Mouse (Mus musculus) embryonic facial prominence, embryonic 11.5 days (tissue): ENCODE results near the gene Nhlh2. TPM values are rescaled to one million over a fixed set of nuclear protein-coding genes. Genes with fewer than 3 reads are reported as not detected.

Experiments
- ATAC-seq: fragments of 200-750 bp; cut with Nextera tagmentation; replicated peaks from 2 replicates; pipeline ENCODE4 v1.8.0; 2017; ENCODE audit warnings: low read depth; ENCODE audit not compliant: insufficient number of reproducible peaks, low FRiP score, low TSS enrichment
- DNase-seq: peaks from one replicate; pipeline ENCODE4 v3.0.0-alpha.2; 2015; ENCODE audit warnings: low spot score
- H3K27ac ChIP-seq: fragments of 300-500 bp; sonication (generic); replicated peaks from 2 replicates; pipeline ENCODE4 v1.5.1; 2014; ENCODE audit warnings: mild to moderate bottlenecking, low read depth, low read length, control low read depth
- H3K27me3 ChIP-seq: fragments of 300-500 bp; sonication (generic); 2 replicates; pipeline ENCODE4 v1.6.1; 2014; ENCODE audit warnings: mild to moderate bottlenecking, low read length, moderate library complexity, mixed read lengths; ENCODE audit not compliant: control insufficient read depth, insufficient read depth
- H3K36me3 ChIP-seq: fragments of 300-500 bp; sonication (generic); replicated peaks from 2 replicates; pipeline ENCODE4 v1.6.1; 2014; ENCODE audit warnings: low read depth, mild to moderate bottlenecking, low read length, moderate library complexity, mixed read lengths; ENCODE audit not compliant: control insufficient read depth, insufficient read depth
- H3K4me1 ChIP-seq: fragments of 300-500 bp; sonication (generic); 2 replicates; pipeline ENCODE4 v1.6.1; 2014; ENCODE audit warnings: low read length, mixed read lengths; ENCODE audit not compliant: control insufficient read depth, insufficient read depth
- H3K4me2 ChIP-seq: fragments of 300-500 bp; sonication (generic); 2 replicates; pipeline ENCODE4 v1.6.1; 2014; ENCODE audit warnings: low read depth, mild to moderate bottlenecking, control low read depth, low read length, moderate library complexity
- H3K4me3 ChIP-seq: fragments of 300-500 bp; sonication (generic); 2 replicates; pipeline ENCODE4 v1.5.1; 2014; ENCODE audit warnings: low read depth, low read length, control low read depth
- H3K9ac ChIP-seq: fragments of 300-500 bp; sonication (generic); replicated peaks from 2 replicates; pipeline ENCODE4 v1.6.1; 2014; ENCODE audit warnings: mild to moderate bottlenecking, control low read depth, low read length
- H3K9me3 ChIP-seq: fragments of 300-500 bp; sonication (generic); replicated peaks from 2 replicates; pipeline ENCODE4 v1.6.1; 2016; ENCODE audit warnings: mild to moderate bottlenecking, low read length, inconsistent platforms, mixed read lengths; ENCODE audit not compliant: control insufficient read depth
- WGBS: fragments of 180-500 bp; shearing (Covaris S2); extraction: QIAGEN DNeasy Blood & Tissue Kit; methylation state at CpG from one replicate; pipeline ENCODE4 v1.1.7; 2014; 5-methylcytosine and 5-hydroxymethylcytosine counted together
- polyA plus RNA-seq: library from polyadenylated mRNA; unstranded; fragments of >200 nt; fragmentation: Nextera tagmentation; extraction: Ambion mirVana; gene quantifications from 2 replicates; pipeline ENCODE4 v1.2.1, GENCODE M21; 2014

Nhlh2 gene
- polyA plus RNA-seq, 1 experiment from 2014 or later: 21.6 TPM

- no peaks in the 10 kb centered on the region for H3K4me1 ChIP-seq
- 41% methylated on average over 8 of the region's 8 CpGs for WGBS
- H3K9me3 ChIP-seq: no peaks in the 10 kb centered on the region
- no peak overlapping the region for H3K27ac ChIP-seq
- no peak overlapping the region for H3K4me2 ChIP-seq
- H3K36me3 ChIP-seq: no peaks in the 10 kb centered on the region
- H3K4me3 ChIP-seq: no peak overlapping the region
- H3K9ac ChIP-seq: no peak overlapping the region
- DNase-seq (no peak), ATAC-seq (no peak)
- no peaks in the 10 kb centered on the region for H3K27me3 ChIP-seq
Observed at GRCm38 (mm10) chr3:102053293-102053692, 43.4 kb downstream of the Nhlh2 start.

GRCm38 (mm10) chr3:102055878-102056277, 46.0 kb downstream of the Nhlh2 start:
- H3K4me3 ChIP-seq: no peak overlapping the region
- no peaks in the 10 kb centered on the region for H3K9me3 ChIP-seq
- H3K4me1 ChIP-seq: no peaks in the 10 kb centered on the region
- H3K36me3 ChIP-seq: no peaks in the 10 kb centered on the region
- H3K4me2 ChIP-seq: no peak overlapping the region
- 10% methylated on average over 4 of the region's 4 CpGs for WGBS
- H3K9ac ChIP-seq: no peak overlapping the region
- DNase-seq (peak; percentile 23), ATAC-seq (0 out of 2 replicates have a peak, but pooled peaks have one; percentile 34)
- no peak overlapping the region for H3K27ac ChIP-seq
- H3K27me3 ChIP-seq: no peaks in the 10 kb centered on the region

GRCm38 (mm10) chr3:102060065-102060464, 50.2 kb downstream of the Nhlh2 start:
- Histone ChIP-seq H3K9me3 (no peaks in the 10 kb centered on the region), H3K27me3 (no peaks in the 10 kb centered on the region), H3K36me3 (no peaks in the 10 kb centered on the region), H3K4me3 (no peak overlapping the region), H3K4me1 (no peaks in the 10 kb centered on the region), H3K9ac (no peak overlapping the region), H3K27ac (no peak overlapping the region), H3K4me2 (no peak overlapping the region)
- DNase-seq: no peak
- WGBS: 76% methylated on average over 6 of the region's 6 CpGs
- ATAC-seq: no peak

GRCm38 (mm10) chr3:102061923-102062670, 52.2 kb downstream of the Nhlh2 start:
- H3K9ac ChIP-seq: no peak overlapping the region
- H3K4me2 ChIP-seq: no peak overlapping the region
- ATAC-seq: peak; percentile 87
- no peaks in the 10 kb centered on the region for H3K9me3 ChIP-seq
- H3K27me3 ChIP-seq: no peaks in the 10 kb centered on the region
- H3K4me1 ChIP-seq: no peaks in the 10 kb centered on the region
- H3K27ac ChIP-seq: no peak overlapping the region
- H3K4me3 ChIP-seq: no peak overlapping the region
- no peaks in the 10 kb centered on the region for H3K36me3 ChIP-seq
- peak; percentile 84 for DNase-seq
- WGBS: 42% methylated on average over 14 of the region's 14 CpGs

DNA sequence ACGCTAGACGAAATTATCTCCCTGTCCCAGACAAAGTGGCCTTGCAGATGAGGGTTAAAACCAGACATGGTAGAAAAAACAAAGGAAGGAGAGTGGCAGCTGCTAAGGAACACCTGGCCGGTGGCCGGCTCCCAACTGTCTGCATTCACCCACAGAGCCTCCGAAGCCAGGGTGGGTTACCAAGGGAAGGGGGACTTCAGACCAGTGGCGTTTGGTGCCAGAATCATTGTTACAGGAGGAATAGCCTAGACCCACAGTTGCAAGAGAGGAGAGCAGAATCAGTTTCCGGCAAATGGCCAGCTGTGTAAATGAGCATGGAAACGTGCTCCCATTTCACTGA, 52.8 kb downstream of the Nhlh2 start:
- WGBS: 30% methylated on average over 8 of the region's 8 CpGs
- ATAC-seq (0 out of 2 replicates have a peak, but pooled peaks have one; percentile 2), DNase-seq (peak; percentile 16)

DNA sequence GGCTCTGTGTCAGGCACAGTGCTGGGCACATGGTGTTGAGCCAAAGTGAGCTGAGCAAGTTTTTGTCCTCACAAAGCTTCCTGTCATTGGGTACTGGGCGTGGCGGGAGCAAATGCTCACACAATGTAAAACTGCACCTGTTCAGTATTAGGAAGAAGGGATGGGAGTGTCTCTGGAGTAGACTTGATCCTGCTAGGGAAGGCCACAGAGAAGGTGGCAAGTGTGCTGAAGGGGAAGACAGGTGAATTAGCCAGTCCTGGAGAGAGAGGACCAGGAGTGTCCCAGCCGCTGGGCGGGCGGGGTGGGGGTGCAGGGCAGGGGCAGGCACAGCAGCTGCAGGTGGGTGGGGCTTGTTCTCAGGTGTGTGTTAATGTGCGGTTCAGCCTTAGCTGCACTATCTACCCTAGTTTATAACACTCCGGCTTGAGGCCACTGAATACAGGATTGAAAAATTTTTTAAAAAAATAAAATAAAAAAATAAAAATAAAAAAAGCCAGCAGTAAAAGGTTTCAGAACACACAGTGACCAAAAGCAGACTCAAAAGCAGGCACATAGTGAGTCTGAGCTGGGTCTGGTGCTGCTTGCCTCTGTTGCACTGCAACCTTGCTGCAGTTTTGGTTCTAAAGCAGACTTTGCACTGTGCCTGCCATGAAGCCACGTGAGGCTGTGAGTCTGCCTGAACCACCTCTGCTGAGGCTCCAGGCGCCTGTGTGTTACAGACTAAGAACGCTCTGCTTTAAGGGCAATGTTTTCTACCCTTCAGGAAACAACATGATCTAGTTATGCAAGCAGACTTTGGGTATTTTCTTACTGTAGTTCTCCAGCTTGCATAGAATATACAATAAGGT, 53.6 kb downstream of the Nhlh2 start:
- DNase-seq (no peak), ATAC-seq (0 out of 2 replicates have a peak, but pooled peaks have one; percentile 16)
- H3K9ac ChIP-seq: no peak overlapping the region
- no peak overlapping the region for H3K4me2 ChIP-seq
- H3K4me1 ChIP-seq: no peaks in the 10 kb centered on the region
- 73% methylated on average over 10 of the region's 10 CpGs for WGBS
- H3K36me3 ChIP-seq: no peaks in the 10 kb centered on the region
- no peak overlapping the region for H3K27ac ChIP-seq
- no peaks in the 10 kb centered on the region for H3K9me3 ChIP-seq
- H3K27me3 ChIP-seq: no peaks in the 10 kb centered on the region
- H3K4me3 ChIP-seq: no peak overlapping the region

More for the DNA sequence above, 52.8 kb downstream of the Nhlh2 start:
- H3K27ac ChIP-seq: no peak overlapping the region
- H3K4me1 ChIP-seq: no peaks in the 10 kb centered on the region
- H3K4me2 ChIP-seq: no peak overlapping the region
- H3K27me3 ChIP-seq: no peaks in the 10 kb centered on the region
- H3K9me3 ChIP-seq: no peaks in the 10 kb centered on the region
- H3K9ac ChIP-seq: no peak overlapping the region
- H3K36me3 ChIP-seq: no peaks in the 10 kb centered on the region
- H3K4me3 ChIP-seq: no peak overlapping the region

DNA sequence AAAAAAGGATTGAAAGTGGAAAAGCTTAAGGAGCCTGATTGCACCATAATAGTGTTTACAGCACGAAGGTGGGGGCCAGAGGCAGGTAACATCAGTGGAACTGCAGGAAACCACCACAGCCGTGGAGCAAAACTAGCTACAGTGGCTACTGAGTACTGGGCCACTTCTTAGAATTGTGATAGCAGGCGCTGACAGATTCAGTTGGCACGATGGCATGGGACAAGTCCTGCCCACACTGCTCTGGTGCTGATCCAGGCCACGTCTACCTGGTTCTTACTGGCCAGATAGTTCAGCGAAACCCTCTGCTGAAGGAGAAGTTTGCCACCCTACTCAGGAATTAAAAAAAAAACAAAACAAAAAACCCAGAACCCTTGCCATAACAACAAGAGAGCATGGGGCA, 54.7 kb downstream of the Nhlh2 start:
- Histone ChIP-seq H3K9me3 (no peaks in the 10 kb centered on the region), H3K4me2 (no peak overlapping the region), H3K27me3 (no peaks in the 10 kb centered on the region), H3K4me1 (no peaks in the 10 kb centered on the region), H3K36me3 (no peaks in the 10 kb centered on the region), H3K9ac (no peak overlapping the region), H3K27ac (no peak overlapping the region), H3K4me3 (no peak overlapping the region)
- 83% methylated on average over 6 of the region's 6 CpGs for WGBS
- DNase-seq: no peak
- no peak for ATAC-seq
